Mouse (Mus musculus) heart, adult 2 months (tissue): ENCODE measurements around the gene Nup54. TPM values are rescaled to one million over a fixed set of nuclear protein-coding genes. Genes with fewer than 3 reads are reported as not detected.
A peak's percentile ranks its signal among the peaks of the same experiment; 100 is the strongest.

Experiments used
- DNase-seq, 2 experiments: peaks; one replicate each; pipeline ENCODE4 v3.0.0; 2021
- H3K27ac ChIP-seq: fragments of 200-600 bp; 2 replicates; pipeline ENCODE4 v1.8.1; 2022
- H3K27me3 ChIP-seq: fragments of 200-500 bp; 2 replicates; pipeline ENCODE4 v1.6.1; 2012; ENCODE audit warnings: mild to moderate bottlenecking, low read length, inconsistent platforms, mixed read lengths; ENCODE audit not compliant: control insufficient read depth, insufficient read depth
- H3K36me3 ChIP-seq: fragments of 200-500 bp; 2 replicates; pipeline ENCODE4 v1.6.1; 2012; ENCODE audit warnings: low read length, inconsistent platforms; ENCODE audit not compliant: control insufficient read depth, insufficient read depth
- H3K4me1 ChIP-seq: fragments of 200-500 bp; 2 replicates; pipeline ENCODE4 v1.6.1; 2011; ENCODE audit warnings: low read length; ENCODE audit not compliant: control insufficient read depth, insufficient read depth
- H3K4me3 ChIP-seq: fragments of 200-600 bp; 2 replicates; pipeline ENCODE4 v1.8.1; 2022
- H3K79me2 ChIP-seq: fragments of 200-500 bp; replicated peaks from 2 replicates; pipeline ENCODE4 v1.6.1; 2012; ENCODE audit warnings: mild to moderate bottlenecking, inconsistent platforms, low read length, moderate library complexity, mixed read lengths; ENCODE audit not compliant: control insufficient read depth, insufficient read depth
- H3K9ac ChIP-seq: fragments of 200-500 bp; 2 replicates; pipeline ENCODE4 v1.6.1; 2012; ENCODE audit warnings: low read depth, mild to moderate bottlenecking, control low read depth, inconsistent platforms, low read length, mixed read lengths
- CTCF ChIP-seq: fragments of 200-600 bp; IDR thresholded peaks from 2 replicates; pipeline ENCODE4 v1.8.1; 2022; ENCODE audit warnings: antibody characterized with exemption, mild to moderate bottlenecking, moderate library complexity
- EP300 ChIP-seq: fragments of 200-500 bp; IDR thresholded peaks from 2 replicates; pipeline ENCODE4 v1.6.1; 2011; ENCODE audit warnings: low read depth, low read length, control low read depth; ENCODE audit not compliant: insufficient read depth
- POLR2A ChIP-seq: fragments of 200-500 bp; IDR thresholded peaks from 2 replicates; pipeline ENCODE4 v1.6.1; 2011; ENCODE audit warnings: mild to moderate bottlenecking, low read depth, low read length, control low read depth; ENCODE audit not compliant: insufficient read depth
- WGBS: fragments of 180-500 bp; shearing (Covaris S2); methylation state at CpG from one replicate; pipeline ENCODE4 v1.1.7; 2018; 5-methylcytosine and 5-hydroxymethylcytosine counted together
- intact Hi-C: fragments of 180-260 bp; cut with DNase I; formaldehyde crosslinking; loops from one replicate; pipeline ENCODE4 v1.15.1; 2025
- long read RNA-seq: library from polyadenylated mRNA; stranded (forward); transcript quantifications from one replicate; pipeline ENCODE4 v2.0.0, GENCODE M21; 2021
- polyA plus RNA-seq: library from polyadenylated mRNA; depleted of rRNA; stranded (reverse); fragments of >200 nt; gene quantifications from 2 replicates; pipeline ENCODE4 v1.2.3, GENCODE M21; 2012; rRNA removed
- total RNA-seq, 2 experiments: library from RNA; stranded (reverse); gene quantifications; 2 replicates each; pipeline ENCODE4 v1.2.3; 2021

Gene Nup54
- total RNA-seq (10 to 100 TPM; 14.5 to 20.9 TPM), polyA plus RNA-seq (11.1 and 19.9 TPM in 2 replicates)
- long read RNA-seq, transcript Nup54-201 (12 exons, 2,352 nt) = major isoform, 14 of 16 reads
- long read RNA-seq, partial matches to known transcripts = 0 of 16 reads
- long read RNA-seq, other reads (novel, unspliced or antisense) = 2 of 16 reads

DNA sequence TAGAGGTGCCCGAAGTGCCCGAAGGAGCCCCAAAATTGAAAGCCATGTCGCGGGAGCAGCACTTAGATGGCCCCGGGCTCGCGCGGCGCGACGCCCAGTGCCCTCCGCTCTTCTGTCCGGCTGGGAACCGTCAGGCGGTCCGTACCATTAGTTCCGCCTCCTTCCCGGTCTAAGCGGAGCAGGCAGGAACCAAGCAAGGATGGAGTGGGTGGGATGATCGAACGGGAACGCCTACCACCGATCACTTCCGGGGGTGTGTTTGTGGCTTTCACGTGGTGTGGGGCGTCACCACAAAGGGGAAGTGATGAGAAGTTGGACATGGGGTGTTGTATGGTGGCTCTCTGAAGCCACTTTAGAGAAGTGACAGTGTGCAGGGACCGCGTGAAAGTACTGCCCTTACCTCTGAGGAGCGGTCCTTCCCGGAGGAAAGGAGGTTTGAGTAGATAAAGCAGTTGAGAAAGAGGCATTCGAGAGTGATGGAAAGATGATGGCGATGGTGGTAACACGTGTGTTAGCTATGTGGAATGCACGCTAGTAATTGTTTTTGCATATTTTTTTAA is at the start of gene Nup54:
TSS of gene Nup54 (minus strand) at position 195 of the 560 bp plus-strand sequence.
- peaks cover 3% of the 10 kb centered on the region; the same call in 1 of the 2 replicates for H3K79me2 ChIP-seq
- no peaks in the 10 kb centered on the region; the same call in 1 of the 2 replicates for H3K36me3 ChIP-seq
- H3K9ac ChIP-seq = peak within 1 kb of the TSS; percentile 87
- TF ChIP-seq POLR2A (peak; percentile 84), CTCF (0 out of 2 replicates have a peak, but pooled peaks have one; percentile 4), EP300 (peak; percentile 97)
- 1% methylated on average over 34 of the region's 34 CpGs for WGBS
- peak within 1 kb of the TSS; percentile 90 for H3K27ac ChIP-seq
- peak; percentile 95 to 97 for DNase-seq
- H3K4me1 ChIP-seq = peaks cover 2% of the 10 kb centered on the region; the same call in 1 of the 2 replicates
- H3K27me3 ChIP-seq = no peaks in the 10 kb centered on the region
- intact Hi-C loops = loop anchor here (2.0 kb wide), 1 partner anchor 70 kb away; no protein-coding TSS in a partner anchor
- H3K4me3 ChIP-seq = peak within 1 kb of the TSS; percentile 63

DNA sequence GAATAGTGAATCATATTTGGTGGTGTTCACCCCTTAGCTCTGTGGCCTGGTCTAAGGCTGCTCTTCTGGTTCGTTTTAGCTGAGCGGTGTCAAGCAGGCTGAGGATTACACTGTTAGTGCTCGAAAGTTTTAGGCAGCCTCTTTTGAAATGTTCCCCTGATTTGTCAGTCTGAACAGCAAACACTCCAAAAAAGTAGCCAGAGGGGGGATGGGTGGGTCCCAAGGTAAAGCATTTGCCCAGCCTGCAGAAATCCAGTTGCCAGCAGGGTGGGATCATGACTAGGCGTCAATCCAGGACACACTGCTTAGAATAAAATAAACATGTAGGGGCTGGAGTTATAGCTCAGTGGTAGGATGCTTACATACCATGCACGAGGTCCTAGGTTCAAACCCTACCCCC is 37.8 kb upstream of the Nup54 start:
- no peak overlapping the region for H3K27ac ChIP-seq
- intact Hi-C loops = no loop called here
- H3K9ac ChIP-seq = no peak overlapping the region
- no peak overlapping the region for H3K4me3 ChIP-seq
- no peaks in the 10 kb centered on the region for H3K27me3 ChIP-seq
- WGBS = 86% methylated on average over 5 of the region's 5 CpGs
- H3K36me3 ChIP-seq = 0 out of 2 replicates have a peak, but pooled peaks cover 2% of the 10 kb centered on the region
- no peak for TF ChIP-seq EP300
- no peak for TF ChIP-seq POLR2A
- no peak for TF ChIP-seq CTCF
- H3K4me1 ChIP-seq = peaks cover 5% of the 10 kb centered on the region
- H3K79me2 ChIP-seq = peaks cover 2% of the 10 kb centered on the region; the same call in 1 of the 2 replicates
- DNase-seq = no peak

DNA sequence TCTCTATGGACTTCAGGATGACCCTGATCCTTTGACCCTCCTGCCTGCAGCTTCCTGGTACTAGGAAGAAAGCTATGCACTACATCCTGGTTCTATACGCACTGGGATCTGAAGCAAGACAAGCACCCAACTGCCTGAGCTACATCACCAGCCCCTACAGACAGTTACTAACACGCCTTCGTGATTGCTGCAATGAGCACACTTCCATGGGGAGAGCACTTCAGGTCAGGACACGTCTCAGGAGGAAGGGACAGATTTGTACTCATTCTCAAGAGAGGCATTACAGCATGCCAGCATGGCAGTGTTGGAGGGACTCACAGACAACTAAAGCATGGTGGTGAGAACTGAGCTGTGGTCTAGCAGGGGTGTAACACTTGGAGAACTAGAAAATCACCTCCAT is 36.5 kb upstream of the Nup54 start:
- Histone ChIP-seq H3K36me3 (0 out of 2 replicates have a peak, but pooled peaks cover 2% of the 10 kb centered on the region), H3K4me3 (no peak overlapping the region), H3K27ac (no peak overlapping the region), H3K4me1 (peaks cover 10% of the 10 kb centered on the region), H3K9ac (no peak overlapping the region), H3K79me2 (peaks cover 2% of the 10 kb centered on the region; the same call in 1 of the 2 replicates), H3K27me3 (no peaks in the 10 kb centered on the region)
- DNase-seq = no peak
- WGBS = 83% methylated on average over 4 of the region's 4 CpGs
- intact Hi-C loops = no loop called here
- TF ChIP-seq CTCF = no peak

DNA sequence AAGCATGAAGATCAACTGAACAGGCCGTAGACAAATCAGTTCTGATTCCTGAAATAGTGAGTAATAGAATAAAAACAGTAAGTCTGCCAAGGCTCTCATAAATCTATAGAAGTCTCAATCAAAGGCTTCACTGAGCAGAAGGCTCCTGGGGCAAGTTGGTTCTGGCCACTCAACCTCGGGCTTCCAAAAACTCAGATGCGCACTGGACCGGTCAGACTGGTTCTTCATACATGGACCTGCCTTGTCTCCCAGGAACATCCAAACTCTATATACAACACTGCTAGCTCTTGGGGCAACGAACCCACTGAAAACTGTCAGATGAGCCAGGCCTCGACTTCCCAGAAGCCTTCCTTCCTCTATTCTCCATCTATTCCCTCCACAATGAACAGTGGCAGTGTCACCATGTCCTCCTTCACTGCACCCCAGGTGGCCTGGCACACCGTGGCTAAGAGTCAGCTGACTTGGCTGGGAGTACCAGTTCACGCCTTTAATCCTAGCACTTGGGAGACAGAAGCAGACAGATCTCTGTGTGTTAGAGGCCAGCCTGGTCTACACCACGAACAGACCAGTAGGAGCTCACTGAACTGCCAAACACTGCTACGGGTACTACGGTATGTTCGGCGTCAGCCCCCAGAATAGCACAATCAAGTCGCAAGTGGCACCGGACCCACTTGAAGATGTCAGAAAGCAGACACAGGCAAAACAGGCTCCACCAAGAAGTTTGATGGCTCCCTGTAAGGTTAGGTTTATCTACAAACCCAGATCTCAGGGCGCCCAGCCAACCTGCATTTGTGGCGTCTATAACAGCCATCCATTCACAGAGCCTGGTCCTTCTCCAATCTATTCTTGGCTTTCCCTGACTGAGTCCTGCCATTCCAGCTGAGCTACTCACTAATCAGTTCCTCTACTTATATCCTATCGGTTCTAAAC is 34.4 kb upstream of the Nup54 start:
- Histone ChIP-seq H3K36me3 (peaks cover 6% of the 10 kb centered on the region), H3K4me3 (no peak overlapping the region), H3K4me1 (peaks cover 13% of the 10 kb centered on the region), H3K27ac (no peak overlapping the region), H3K79me2 (peaks cover 3% of the 10 kb centered on the region; the same call in 1 of the 2 replicates), H3K27me3 (no peaks in the 10 kb centered on the region), H3K9ac (no peak overlapping the region)
- 71% methylated on average over 18 of the region's 18 CpGs for WGBS
- no peak for TF ChIP-seq CTCF
- TF ChIP-seq EP300 = no peak
- TF ChIP-seq POLR2A = no peak
- intact Hi-C loops = loop anchor here (2.0 kb wide), 1 partner anchor 15 kb away; no protein-coding TSS in a partner anchor
- no peak for DNase-seq

DNA sequence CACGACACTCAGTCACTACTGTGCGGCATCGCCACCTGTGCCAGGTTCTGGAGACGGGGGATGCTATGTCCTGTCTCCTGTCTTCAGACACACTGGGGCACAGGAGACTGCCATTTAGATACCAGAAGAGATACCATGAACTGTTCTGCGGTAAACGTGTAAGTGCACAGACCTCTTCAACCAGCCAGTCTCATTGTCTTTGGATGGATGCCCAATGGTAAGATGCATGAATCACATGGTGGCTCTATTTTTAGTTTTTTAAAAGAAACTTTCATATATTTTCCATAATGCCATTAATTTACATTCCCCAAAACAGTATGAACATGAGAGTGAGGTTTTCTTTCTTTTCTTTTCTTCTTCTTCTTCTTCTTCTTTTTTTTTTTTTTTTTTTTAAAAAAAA is 33.2 kb upstream of the Nup54 start:
- no peak for TF ChIP-seq EP300
- no peak for TF ChIP-seq POLR2A
- TF ChIP-seq CTCF = no peak
- Histone ChIP-seq H3K27me3 (no peaks in the 10 kb centered on the region), H3K27ac (no peak overlapping the region), H3K4me3 (no peak overlapping the region), H3K4me1 (peaks cover 13% of the 10 kb centered on the region), H3K79me2 (peaks cover 3% of the 10 kb centered on the region; the same call in 1 of the 2 replicates), H3K36me3 (peaks cover 6% of the 10 kb centered on the region), H3K9ac (no peak overlapping the region)
- intact Hi-C loops = loop anchor here (2.0 kb wide), 1 partner anchor 17 kb away; no protein-coding TSS in a partner anchor
- 66% methylated on average over 6 of the region's 6 CpGs for WGBS
- no peak for DNase-seq
